Mouse (Mus musculus) midbrain, embryonic 15.5 days (tissue): ENCODE results near the gene Rpl9-ps1. TPM values are rescaled to one million over a fixed set of nuclear protein-coding genes. Genes with fewer than 3 reads are reported as not detected.

ENCODE experiments used
- polyA plus RNA-seq: library from polyadenylated mRNA; unstranded; fragments of >200 nt; fragmentation: Nextera tagmentation; extraction: Ambion mirVana; gene quantifications from 2 replicates; pipeline ENCODE4 v1.2.1, GENCODE M21; 2015

Gene Rpl9-ps1
- polyA plus RNA-seq, 1 experiment from 2014 or later, result not detected

Other genes starting within 250 kb of the Rpl9-ps1 start
- 43.2 and 45.6 TPM in 2 replicates for gene Rasl10b, start 236.5 kb downstream of the Rpl9-ps1 start, polyA plus RNA-seq
- gene Gas2l2, start 216.2 kb downstream of the Rpl9-ps1 start, polyA plus RNA-seq, result 0.36 and 0.54 TPM in 2 replicates
- gene 1700020L24Rik, start 207.9 kb downstream of the Rpl9-ps1 start, polyA plus RNA-seq, result 0.68 and 0.70 TPM in 2 replicates
- gene Mmp28, start 182.6 kb downstream of the Rpl9-ps1 start, polyA plus RNA-seq, result 2.9 and 3.4 TPM in 2 replicates
- 12.2 and 12.6 TPM in 2 replicates for gene Taf15, start 172.5 kb downstream of the Rpl9-ps1 start, polyA plus RNA-seq
- not detected in 2 replicates for gene Heatr9, start 123.4 kb downstream of the Rpl9-ps1 start, polyA plus RNA-seq
- 0.89 TPM in 1 of 2 replicates, not detected in the other for gene Ccl5, start 115.1 kb downstream of the Rpl9-ps1 start, polyA plus RNA-seq
- gene Ccl9, start 67.0 kb downstream of the Rpl9-ps1 start, polyA plus RNA-seq, result 1.6 and 2.2 TPM in 2 replicates
- gene Ccl6, start 52.5 kb downstream of the Rpl9-ps1 start, polyA plus RNA-seq, result 2.1 and 3.5 TPM in 2 replicates
- gene Ccl3, start 3.7 kb upstream of the Rpl9-ps1 start, polyA plus RNA-seq, result 1.3 and 1.6 TPM in 2 replicates
- 0.56 TPM in 1 of 2 replicates, not detected in the other for gene Ccl4, start 17.0 kb upstream of the Rpl9-ps1 start, polyA plus RNA-seq
- gene Wfdc17, start 58.4 kb upstream of the Rpl9-ps1 start, polyA plus RNA-seq, result 0.35 and 0.96 TPM in 2 replicates
- gene Wfdc18, start 63.4 kb upstream of the Rpl9-ps1 start, polyA plus RNA-seq, result not detected in 2 replicates
- not detected in 2 replicates for gene Wfdc21, start 101.3 kb upstream of the Rpl9-ps1 start, polyA plus RNA-seq
- gene Heatr6, start 108.1 kb upstream of the Rpl9-ps1 start, polyA plus RNA-seq, result 41.0 and 42.3 TPM in 2 replicates
- 0.15 TPM in 1 of 2 replicates, not detected in the other for gene Hnf1b, start 204.4 kb upstream of the Rpl9-ps1 start, polyA plus RNA-seq